In the genomic region with DNA sequence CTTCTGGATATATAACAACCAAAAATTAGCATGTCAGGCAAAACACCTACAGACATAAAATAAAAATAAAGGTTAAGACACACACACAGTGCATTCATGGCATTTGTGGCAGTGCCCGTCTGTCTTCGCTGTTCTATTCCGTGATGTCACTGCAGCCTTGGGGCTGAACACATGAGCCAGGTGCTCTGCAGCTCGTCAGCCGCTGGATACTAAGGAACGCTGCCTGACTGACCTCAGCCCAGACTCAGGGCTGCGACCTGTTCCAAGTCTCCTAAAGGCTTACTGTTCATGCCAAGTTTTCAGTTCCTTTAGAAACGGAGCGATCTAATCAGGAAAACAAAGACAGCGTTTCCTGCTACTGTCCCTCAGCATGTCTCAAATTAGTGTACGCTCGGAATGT, we compare ENCODE assay signal across 19 mouse cellular contexts. TPM values are rescaled to one million over a fixed set of nuclear protein-coding genes. Genes with fewer than 3 reads are reported as not detected.
DNase-seq lines count a peak whose midpoint lies in the region; ATAC-seq and TF ChIP-seq lines count a peak whose summit lies in the region.
"Had no signal": no experiment of that assay in that cellular context is flagged by ENCODE, and none has a peak within 500 bp of the region (broad histone marks: within the 10 kb centered on the region; RNA-seq: fewer than 3 reads in every experiment).

No protein-coding gene starts in this region.

- no peaks in the 10 kb centered on the region for H3K36me3 ChIP-seq in forebrain, embryonic 15.5 days
- no peaks in the 10 kb centered on the region for H3K36me3 ChIP-seq in forebrain, embryonic 13.5 days (ENCODE audit: poor library complexity, severe bottlenecking)
- no peaks in the 10 kb centered on the region for H3K36me3 ChIP-seq in hindbrain, postnatal 0 days (ENCODE audit: insufficient read depth, low read length)
- no peaks in the 10 kb centered on the region for H3K36me3 ChIP-seq in hindbrain, embryonic 11.5 days (ENCODE audit: control insufficient read depth, insufficient read depth, low read length)
- H3K36me3 ChIP-seq: embryonic facial prominence, embryonic 15.5 days; limb, embryonic 15.5 days; stomach, embryonic 15.5 days had no signal

- no peak overlapping the region for H3K27ac ChIP-seq in forebrain, embryonic 15.5 days (replicated peaks)
- H3K27ac ChIP-seq in forebrain, embryonic 13.5 days: no peak overlapping the region
- H3K27ac ChIP-seq in hindbrain, postnatal 0 days: no peak overlapping the region
- H3K27ac ChIP-seq in hindbrain, embryonic 11.5 days (ENCODE audit: low read depth, low read length): no peak overlapping the region
- H3K27ac ChIP-seq: embryonic facial prominence, embryonic 15.5 days; limb, embryonic 15.5 days; stomach, embryonic 15.5 days had no signal

- H3K4me2 ChIP-seq in forebrain, embryonic 15.5 days (replicated peaks): 0 out of 2 replicates have a peak overlapping the region, but pooled peaks have one; percentile 1
- H3K4me2 ChIP-seq in forebrain, embryonic 13.5 days: no peak overlapping the region; the same call in none of the 2 replicates
- 0 out of 2 replicates have a peak overlapping the region, but pooled peaks have one; percentile 23 for H3K4me2 ChIP-seq in hindbrain, postnatal 0 days (ENCODE audit: low read depth, low read length)
- H3K4me2 ChIP-seq in hindbrain, embryonic 11.5 days (replicated peaks; ENCODE audit: low read depth, low read length): no peak overlapping the region
- H3K4me2 ChIP-seq: embryonic facial prominence, embryonic 15.5 days; limb, embryonic 15.5 days; stomach, embryonic 15.5 days had no signal

- ATAC-seq in forebrain, embryonic 15.5 days (replicated peaks): no peak
- no peak for ATAC-seq in forebrain, embryonic 13.5 days
- no peak for ATAC-seq in hindbrain, postnatal 0 days
- no peak for ATAC-seq in hindbrain, embryonic 11.5 days (ENCODE audit: low FRiP score)
- ATAC-seq: activated CD4-positive, CD25-positive, alpha-beta regulatory T cell, adult 4 months; inflammation-experienced regulatory T-cells, adult 6 months; Patski had no signal

- H3K9me3 ChIP-seq in forebrain, embryonic 15.5 days: no peaks in the 10 kb centered on the region
- H3K9me3 ChIP-seq in forebrain, embryonic 13.5 days (replicated peaks): no peaks in the 10 kb centered on the region
- 0 out of 2 replicates have a peak, but pooled peaks cover 3% of the 10 kb centered on the region for H3K9me3 ChIP-seq in hindbrain, postnatal 0 days (ENCODE audit: low read length)
- H3K9me3 ChIP-seq in hindbrain, embryonic 11.5 days (ENCODE audit: control insufficient read depth, low read length): no peaks in the 10 kb centered on the region
- H3K9me3 ChIP-seq: embryonic facial prominence, embryonic 15.5 days; limb, embryonic 15.5 days; stomach, embryonic 15.5 days had no signal

- H3K4me3 ChIP-seq in forebrain, embryonic 15.5 days: no peak overlapping the region
- H3K4me3 ChIP-seq in forebrain, embryonic 13.5 days: no peak overlapping the region
- H3K4me3 ChIP-seq in hindbrain, postnatal 0 days (ENCODE audit: low read length): no peak overlapping the region
- H3K4me3 ChIP-seq in hindbrain, embryonic 11.5 days (ENCODE audit: low read depth, low read length): no peak overlapping the region
- H3K4me3 ChIP-seq: embryonic facial prominence, embryonic 15.5 days; limb, embryonic 15.5 days; megakaryocyte, embryonic 14.5 days; stomach, embryonic 15.5 days had no signal

- no peak for DNase-seq in hindbrain, postnatal 0 days (ENCODE audit: low spot score)
- no peak for DNase-seq in hindbrain, embryonic 11.5 days (ENCODE audit: low spot score)
- peak; percentile 42 for DNase-seq in adrenal gland, postnatal 14 days
- peak; percentile 19 for DNase-seq in lung, postnatal 10 days
- no peak for DNase-seq in cerebellum, adult 9-11 months
- DNase-seq: cerebellum, adult 8-10 months; heart, adult 18-20 months; heart, postnatal 4 days; kidney, adult 8-10 months; thymus, adult 2 months had no signal

- no peak overlapping the region for H3K9ac ChIP-seq in forebrain, embryonic 15.5 days (replicated peaks)
- no peak overlapping the region for H3K9ac ChIP-seq in forebrain, embryonic 13.5 days
- no peak overlapping the region for H3K9ac ChIP-seq in hindbrain, postnatal 0 days (replicated peaks; ENCODE audit: low read length)
- H3K9ac ChIP-seq in hindbrain, embryonic 11.5 days (ENCODE audit: low read depth, low read length): no peak overlapping the region
- H3K9ac ChIP-seq: embryonic facial prominence, embryonic 15.5 days; limb, embryonic 15.5 days; stomach, embryonic 15.5 days had no signal

- TF ChIP-seq CTCF in hindbrain, postnatal 0 days (IDR thresholded peaks at IDR 0.05; ENCODE audit: low read depth): no peak

- WGBS in forebrain, embryonic 15.5 days: 30% methylated on average over 12 of the region's 12 CpGs
- WGBS in forebrain, embryonic 13.5 days: 46% methylated on average over 12 of the region's 12 CpGs
- WGBS in hindbrain, postnatal 0 days: 29% methylated on average over 12 of the region's 12 CpGs
- 81% methylated on average over 12 of the region's 12 CpGs for WGBS in hindbrain, embryonic 11.5 days

- no peaks in the 10 kb centered on the region for H3K27me3 ChIP-seq in forebrain, embryonic 15.5 days
- H3K27me3 ChIP-seq in forebrain, embryonic 13.5 days: 0 out of 2 replicates have a peak, but pooled peaks cover 2% of the 10 kb centered on the region
- H3K27me3 ChIP-seq in hindbrain, postnatal 0 days (ENCODE audit: insufficient read depth, low read length): no peaks in the 10 kb centered on the region
- no peaks in the 10 kb centered on the region for H3K27me3 ChIP-seq in hindbrain, embryonic 11.5 days (ENCODE audit: control insufficient read depth, insufficient read depth, low read length)
- H3K27me3 ChIP-seq: embryonic facial prominence, embryonic 15.5 days; limb, embryonic 15.5 days; Patski; stomach, embryonic 15.5 days had no signal

- H3K4me1 ChIP-seq in forebrain, embryonic 15.5 days: peaks cover 17% of the 10 kb centered on the region
- peaks cover 21% of the 10 kb centered on the region for H3K4me1 ChIP-seq in forebrain, embryonic 13.5 days
- H3K4me1 ChIP-seq in hindbrain, postnatal 0 days (ENCODE audit: insufficient read depth, low read length): peaks cover 9% of the 10 kb centered on the region; the same call in 1 of the 2 replicates
- H3K4me1 ChIP-seq in hindbrain, embryonic 11.5 days (replicated peaks; ENCODE audit: control insufficient read depth, insufficient read depth, low read length): peaks cover 3% of the 10 kb centered on the region; the same call in 1 of the 2 replicates
- H3K4me1 ChIP-seq: embryonic facial prominence, embryonic 15.5 days; megakaryocyte, embryonic 14.5 days; stomach, embryonic 15.5 days had no signal

RNA-seq across cellular contexts. Expression of a gene that starts 46.1 kb away (rescaled TPM):
- 71.7 and 75.5 TPM in 2 replicates for polyA plus RNA-seq in forebrain, embryonic 15.5 days (2015; fragmentation: Nextera tagmentation; extraction: Ambion mirVana)
- 61.6 and 62.6 TPM in 2 replicates for polyA plus RNA-seq in forebrain, embryonic 13.5 days (2015; fragmentation: Nextera tagmentation; extraction: Ambion mirVana)
- total RNA-seq in hindbrain, postnatal 0 days (2014; rRNA removed): 39.5 and 47.7 TPM in 2 replicates
- polyA plus RNA-seq in hindbrain, postnatal 0 days (2015; fragmentation: Nextera tagmentation; extraction: Ambion mirVana): 46.6 and 48.5 TPM in 2 replicates
- 50.7 and 59.5 TPM in 2 replicates for polyA plus RNA-seq in hindbrain, embryonic 11.5 days (2014; fragmentation: Nextera tagmentation; extraction: Ambion mirVana)
- total RNA-seq in adrenal gland, postnatal 14 days (2021): 29.5 and 36.4 TPM in 2 replicates

RNA-seq across cellular contexts. Expression of a gene that starts 46.1 kb away (rescaled TPM):
- 107 and 111 TPM in 2 replicates for polyA plus RNA-seq in forebrain, embryonic 15.5 days (2015; fragmentation: Nextera tagmentation; extraction: Ambion mirVana)
- polyA plus RNA-seq in forebrain, embryonic 13.5 days (2015; fragmentation: Nextera tagmentation; extraction: Ambion mirVana): 92.9 TPM in 2 replicates
- 27.3 and 28.9 TPM in 2 replicates for total RNA-seq in hindbrain, postnatal 0 days (2014; rRNA removed)
- polyA plus RNA-seq in hindbrain, postnatal 0 days (2015; fragmentation: Nextera tagmentation; extraction: Ambion mirVana): 51.0 and 51.2 TPM in 2 replicates
- polyA plus RNA-seq in hindbrain, embryonic 11.5 days (2014; fragmentation: Nextera tagmentation; extraction: Ambion mirVana): 56.7 and 62.1 TPM in 2 replicates
- 52.8 and 57.8 TPM in 2 replicates for total RNA-seq in adrenal gland, postnatal 14 days (2021)

Comparison
In these comparisons a context has a peak if more than half of its experiments do, and no peak if none do; other contexts are left out.
1. H3K4me2 ChIP-seq: peak in forebrain, embryonic 15.5 days (single experiment) and hindbrain, postnatal 0 days (single experiment); none in forebrain, embryonic 13.5 days (single experiment) and hindbrain, embryonic 11.5 days (single experiment).
2. DNase-seq: peak in adrenal gland, postnatal 14 days (single experiment) and lung, postnatal 10 days (single experiment); none in hindbrain, postnatal 0 days (single experiment), hindbrain, embryonic 11.5 days (single experiment) and cerebellum, adult 9-11 months (single experiment).